Mouse (Mus musculus) cortical plate, adult 2 months (tissue): ENCODE data around the gene Fam151b.

Experiments used
- CTCF ChIP-seq: fragments of 200-500 bp; IDR thresholded peaks from 2 replicates; pipeline ENCODE4 v1.5.1; 2011; ENCODE audit warnings: mild to moderate bottlenecking, control low read depth, low read length; ENCODE audit not compliant: insufficient read depth; ENCODE audit errors: extremely low read depth
- POLR2A ChIP-seq: fragments of 200-500 bp; IDR thresholded peaks from 2 replicates; pipeline ENCODE4 v1.6.1; 2011; ENCODE audit warnings: mild to moderate bottlenecking, low read length, control low read depth; ENCODE audit not compliant: insufficient read depth; ENCODE audit errors: extremely low read depth

- no peak for TF ChIP-seq POLR2A
- TF ChIP-seq CTCF = no peak
Observed at GRCm38 (mm10) chr13:92446872-92447271, 36.9 kb downstream of the Fam151b start.
